Mouse (Mus musculus): ENCODE data around the gene Sap25.

Gene Sap25

GRCm38 (mm10) chr5:137663057-137663456 lies 21.9 kb downstream of the Sap25 start:
- no peak for DNase-seq (ENCODE audit: low spot score)

DNA sequence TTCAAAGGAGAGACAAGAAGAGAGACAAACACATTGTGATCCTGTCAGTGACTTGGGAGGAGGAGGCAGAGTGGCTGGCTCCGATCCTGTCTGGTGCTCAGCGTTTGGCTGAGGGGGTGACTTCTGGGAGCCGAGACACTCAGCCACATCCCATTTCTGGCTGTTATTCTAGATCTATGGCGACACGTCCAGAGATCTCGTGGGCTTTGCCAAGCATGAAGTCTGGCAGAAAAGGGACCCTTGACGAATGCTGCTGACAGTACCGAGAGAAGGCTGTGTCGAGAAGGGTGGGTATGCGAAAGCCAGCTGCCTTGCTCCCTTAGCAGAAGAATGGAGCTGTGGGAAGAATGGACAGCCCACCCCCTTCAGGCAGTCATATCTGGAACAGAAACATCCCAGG lies 27.8 kb downstream of the Sap25 start:
- no peak for DNase-seq (ENCODE audit: low spot score)

DNA sequence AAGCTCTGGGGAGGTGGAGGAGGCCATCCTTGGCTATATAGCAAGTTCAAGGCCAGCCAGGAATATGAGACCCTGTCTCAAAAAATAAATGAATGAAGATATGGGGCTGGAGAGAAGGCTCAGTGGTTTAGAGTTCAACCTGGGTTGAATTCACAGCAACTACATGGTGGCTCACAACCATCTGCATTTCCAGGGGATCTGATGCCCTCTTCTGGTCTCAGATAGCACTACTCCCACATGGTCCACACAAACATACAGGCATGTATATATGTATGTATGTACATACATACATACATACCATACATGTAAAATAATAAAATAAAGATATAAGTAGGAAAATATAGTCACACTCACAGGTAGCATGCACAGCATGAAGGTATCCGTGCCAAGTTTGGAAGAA lies 29.1 kb downstream of the Sap25 start:
- DNase-seq (ENCODE audit: low spot score), result no peak

DNA sequence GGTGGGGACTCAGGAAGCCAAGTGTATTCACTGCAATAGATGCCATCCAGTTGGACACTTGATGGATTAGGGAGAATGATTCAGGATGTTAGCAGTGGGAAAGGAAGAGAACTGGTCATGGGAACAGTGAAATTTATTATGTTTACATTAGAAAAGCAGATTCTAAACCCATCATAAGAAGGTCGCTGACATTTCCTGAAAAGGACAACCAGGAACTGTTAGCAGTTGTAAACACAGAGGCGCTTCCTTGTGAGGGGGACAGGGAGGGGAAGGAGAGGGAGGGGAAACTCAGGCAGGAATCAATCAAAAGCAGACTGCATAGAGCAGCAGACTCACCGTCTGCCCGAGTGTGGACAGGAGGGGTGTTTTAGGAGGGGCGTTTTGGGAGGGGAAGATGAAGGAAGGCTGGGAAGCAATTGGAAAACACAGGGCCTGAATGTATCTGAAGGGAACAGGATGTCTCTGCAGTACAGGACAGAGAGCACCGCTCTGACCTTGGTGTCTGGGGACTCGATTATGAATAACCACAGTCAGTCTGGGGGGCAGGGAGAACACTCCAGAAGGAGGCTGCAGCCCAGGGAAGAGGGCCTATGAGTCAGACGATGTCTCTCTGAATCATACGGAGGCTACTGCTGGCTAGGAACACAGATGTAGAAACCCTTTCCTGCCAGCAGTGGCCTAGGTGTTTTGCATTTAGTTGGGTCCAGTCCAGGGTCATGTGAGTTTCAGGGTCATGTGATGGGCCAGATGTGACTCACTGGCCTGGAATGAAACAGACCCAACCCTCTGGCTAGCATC lies 30.5 kb downstream of the Sap25 start:
- DNase-seq (ENCODE audit: low spot score), result peak; percentile 68

GRCm38 (mm10) chr5:137672361-137672760 lies 31.2 kb downstream of the Sap25 start:
- DNase-seq (ENCODE audit: low spot score), result no peak

DNA sequence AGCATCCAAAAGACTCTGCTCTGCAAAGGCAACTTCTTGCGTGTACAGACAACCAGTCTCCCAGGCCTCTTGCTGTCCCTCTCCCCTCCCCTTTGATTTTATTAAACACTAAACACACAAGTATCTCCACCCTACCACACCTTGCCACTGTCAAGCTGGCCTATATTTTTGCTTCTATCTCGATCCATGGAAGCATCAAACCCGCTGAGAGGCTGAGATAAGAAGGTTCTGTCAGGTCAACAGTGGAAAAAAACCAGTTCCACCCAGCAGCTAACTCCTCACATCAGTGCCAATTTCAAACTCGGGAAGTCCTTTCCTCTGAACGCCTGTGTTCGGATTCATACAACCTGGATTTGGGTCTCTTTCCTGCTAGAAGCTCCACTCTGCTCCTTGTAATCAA lies 31.9 kb downstream of the Sap25 start:
- DNase-seq (ENCODE audit: low spot score), result no peak

DNA sequence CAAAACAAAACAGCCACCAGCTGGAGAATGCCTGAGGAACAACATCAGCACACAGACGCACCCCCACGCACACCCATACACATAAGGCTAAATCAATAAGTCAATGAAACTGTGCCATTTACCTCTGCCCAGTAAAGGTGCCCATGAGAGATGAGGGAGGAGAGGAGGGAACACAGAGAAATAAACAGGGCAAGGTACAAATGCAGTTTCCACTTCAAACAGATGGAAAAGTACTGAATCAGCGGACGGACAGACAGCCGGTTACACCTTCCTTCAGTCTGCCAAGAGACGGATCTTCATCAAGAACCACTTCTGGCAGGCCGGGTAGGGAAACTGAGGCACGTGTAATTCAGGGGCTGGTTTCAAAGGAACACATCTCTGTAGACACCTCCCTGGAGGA lies 33.7 kb downstream of the Sap25 start:
- DNase-seq (ENCODE audit: low spot score), result no peak

GRCm38 (mm10) chr5:137677859-137678258 lies 36.7 kb downstream of the Sap25 start:
- DNase-seq (ENCODE audit: low spot score), result no peak

- DNase-seq (ENCODE audit: low spot score), result no peak
Observed at GRCm38 (mm10) chr5:137678736-137679135, 37.6 kb downstream of the Sap25 start.

DNA sequence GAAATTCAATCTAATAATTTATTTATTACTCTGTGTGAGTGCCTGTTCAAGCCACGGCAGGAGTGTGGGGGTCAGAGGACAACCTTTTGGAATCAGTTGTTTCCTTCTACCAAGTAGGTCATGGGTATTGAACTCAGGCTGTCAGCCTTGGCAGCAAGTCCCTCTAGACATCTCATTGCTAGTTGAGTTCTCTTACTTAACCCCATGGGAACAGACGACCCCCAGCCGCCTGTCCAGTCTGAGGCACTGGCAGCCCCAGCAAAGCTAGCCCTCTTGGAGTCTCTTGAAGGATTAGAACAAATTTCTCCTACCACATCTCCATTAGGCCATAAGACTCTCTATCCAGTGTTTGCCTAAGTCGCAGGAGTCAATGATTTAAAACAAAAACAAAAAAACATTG lies 38.6 kb downstream of the Sap25 start:
- no peak for DNase-seq (ENCODE audit: low spot score)

DNA sequence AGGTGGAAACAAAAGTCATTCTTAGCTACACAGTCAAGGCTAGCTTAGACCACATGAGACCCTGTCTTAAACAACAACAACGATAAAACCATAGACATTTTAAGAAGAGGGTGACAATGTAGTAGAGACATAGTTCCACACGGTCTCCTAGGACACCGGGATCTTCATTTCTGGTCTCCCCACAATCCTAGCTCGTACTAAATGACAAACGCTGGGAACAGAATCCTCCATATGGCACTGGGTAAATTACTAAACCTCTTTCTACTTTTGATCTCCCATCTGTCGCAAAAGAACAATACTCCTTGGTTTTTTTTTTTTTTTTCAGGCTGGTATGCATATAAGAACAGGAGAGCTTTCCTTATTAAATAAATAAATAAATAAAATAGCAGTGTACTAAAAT lies 41.4 kb downstream of the Sap25 start:
- no peak for DNase-seq (ENCODE audit: low spot score)

DNA sequence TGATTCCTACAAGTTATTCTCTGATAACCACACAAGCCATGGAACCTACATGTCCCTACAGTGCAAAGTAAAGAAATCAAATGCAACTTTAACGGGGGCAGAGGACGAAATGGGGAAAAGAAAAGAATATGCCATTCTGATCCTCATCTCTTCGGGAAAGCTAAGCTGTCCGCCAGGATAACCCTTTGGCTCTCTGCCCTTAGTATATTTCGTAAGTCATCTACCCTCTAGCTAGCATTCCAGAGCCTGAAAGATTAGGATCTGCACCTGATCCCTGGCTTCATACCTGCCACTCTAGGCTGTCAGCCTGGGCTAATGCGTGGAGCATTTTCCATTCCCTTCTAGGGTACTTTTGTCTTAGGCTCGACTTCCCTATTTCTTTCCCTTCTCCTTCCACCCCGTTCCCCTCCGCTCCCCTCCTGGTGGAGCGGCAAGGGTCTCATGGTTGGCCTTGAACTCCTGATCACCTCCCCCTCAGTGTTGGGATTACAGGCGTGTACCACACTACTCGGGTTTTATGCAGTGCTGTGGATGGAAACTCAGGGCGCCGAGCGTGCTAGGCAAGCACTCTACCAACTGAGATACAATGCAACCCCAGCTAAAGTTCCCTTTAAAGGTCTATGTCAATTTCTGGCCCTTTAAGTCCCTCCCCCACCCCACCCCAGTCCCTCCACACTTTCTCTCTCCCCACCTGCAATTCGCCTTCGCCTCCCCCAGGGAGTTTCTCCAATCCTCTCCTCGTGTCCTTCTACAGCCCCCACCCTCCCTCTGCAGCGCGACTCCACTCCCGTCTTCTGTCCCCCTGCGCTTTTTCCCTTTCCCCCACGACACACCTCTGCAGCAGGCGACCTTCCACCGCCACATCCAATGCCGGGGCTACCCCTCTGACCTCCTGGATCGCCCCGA lies 42.5 kb downstream of the Sap25 start:
- DNase-seq (ENCODE audit: low spot score), result no peak

- DNase-seq (ENCODE audit: low spot score), result peak; percentile 96
Observed at GRCm38 (mm10) chr5:137684294-137685123, 43.4 kb downstream of the Sap25 start, which contains the start of gene Agfg2. Agfg2 (minus strand) TSS chr5:137684726.

- DNase-seq (ENCODE audit: low spot score), result no peak
Observed at GRCm38 (mm10) chr5:137685653-137686052, 44.5 kb downstream of the Sap25 start.

- no peak for DNase-seq (ENCODE audit: low spot score)
Observed at GRCm38 (mm10) chr5:137686127-137686790, 45.1 kb downstream of the Sap25 start.

DNA sequence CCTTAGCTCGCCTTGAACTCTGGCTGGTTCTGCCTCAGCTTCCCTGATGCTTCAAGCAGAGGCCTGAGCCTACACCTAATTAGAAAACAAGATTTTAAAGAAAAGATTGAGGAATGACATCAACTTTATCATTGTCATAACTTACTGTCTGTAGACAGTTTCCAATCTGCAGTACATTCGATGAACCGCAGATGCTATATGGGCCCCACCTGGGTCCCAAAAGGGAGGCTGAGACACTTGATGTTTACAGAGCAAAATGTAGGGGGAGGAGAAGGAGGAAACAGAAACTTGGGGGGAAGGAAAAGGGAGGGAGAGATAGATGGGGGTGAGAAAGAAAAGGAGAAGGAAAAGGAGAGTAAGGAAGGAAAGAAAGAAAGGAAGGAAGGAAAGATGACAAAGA lies 48.8 kb downstream of the Sap25 start:
- DNase-seq (ENCODE audit: low spot score), result no peak

DNA sequence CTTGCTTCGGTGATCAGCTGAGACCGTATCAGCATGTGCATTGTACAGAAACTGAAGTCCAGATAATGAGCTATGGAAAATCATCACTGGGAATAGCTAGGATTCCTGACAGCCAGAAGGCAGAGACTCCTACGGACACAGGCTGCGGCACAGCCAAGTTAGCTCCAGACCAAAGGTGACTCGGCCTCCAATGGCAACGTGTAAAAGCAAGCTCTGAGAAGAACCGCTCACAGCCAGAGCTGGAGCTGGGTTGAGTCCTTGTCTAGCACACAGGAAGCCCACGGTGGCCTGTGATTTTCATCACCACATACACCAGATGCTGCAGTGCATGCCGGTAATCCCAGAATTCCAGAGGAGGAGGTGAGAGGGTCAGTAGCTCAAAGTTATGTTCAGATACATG lies 49.4 kb downstream of the Sap25 start:
- DNase-seq (ENCODE audit: low spot score), result no peak

DNA sequence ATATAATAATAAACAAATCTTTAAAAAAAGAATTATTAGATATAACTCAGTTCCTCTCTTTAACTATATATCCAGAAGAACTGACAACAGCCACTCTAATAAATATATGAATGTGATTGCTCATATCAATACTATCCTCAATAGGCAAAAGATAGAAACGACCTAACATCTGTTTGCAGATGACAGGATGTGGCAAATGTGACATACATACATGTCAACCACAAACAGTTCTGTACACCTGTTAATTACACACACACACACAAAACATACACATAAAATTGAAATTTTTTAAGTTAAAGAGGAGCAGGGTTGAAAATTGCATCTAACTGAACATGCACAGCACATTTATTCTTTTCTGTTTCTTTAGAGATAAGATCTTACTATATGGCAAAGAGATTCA lies 50.7 kb downstream of the Sap25 start:
- DNase-seq (ENCODE audit: low spot score), result no peak

Data from ovary, postnatal 36 days (tissue).